13 mouse cellular contexts compared by ENCODE assay signal in genomic region chr9:66691683-66692305, GRCm38 (mm10). TPM values are rescaled to one million over a fixed set of nuclear protein-coding genes. Genes with fewer than 3 reads are reported as not detected.
DNase-seq lines count a peak whose midpoint lies in the region; ATAC-seq and TF ChIP-seq lines count a peak whose summit lies in the region.
"Had no signal": no experiment of that assay in that cellular context is flagged by ENCODE, and none has a peak within 500 bp of the region (broad histone marks: within the 10 kb centered on the region; RNA-seq: fewer than 3 reads in every experiment).

No protein-coding gene starts in this region.

- no peak overlapping the region for H3K9ac ChIP-seq in hindbrain, embryonic 16.5 days (ENCODE audit: low read depth, low read length)
- H3K9ac ChIP-seq in hindbrain, embryonic 13.5 days: no peak overlapping the region
- H3K9ac ChIP-seq: forebrain, embryonic 15.5 days had no signal

- H3K4me3 ChIP-seq in layer of hippocampus, adult 2 months: no peak overlapping the region
- no peak overlapping the region for H3K4me3 ChIP-seq in hindbrain, embryonic 16.5 days (ENCODE audit: low read length)
- no peak overlapping the region for H3K4me3 ChIP-seq in hindbrain, embryonic 13.5 days
- H3K4me3 ChIP-seq: forebrain, embryonic 15.5 days had no signal

- H3K4me1 ChIP-seq in hindbrain, embryonic 16.5 days (ENCODE audit: control insufficient read depth, insufficient read depth, low read depth, low read length): no peaks in the 10 kb centered on the region
- H3K4me1 ChIP-seq in hindbrain, embryonic 13.5 days (replicated peaks): no peaks in the 10 kb centered on the region
- H3K4me1 ChIP-seq: forebrain, embryonic 15.5 days had no signal

- H3K36me3 ChIP-seq in hindbrain, embryonic 16.5 days (ENCODE audit: control insufficient read depth, insufficient read depth, low read length): no peaks in the 10 kb centered on the region
- H3K36me3 ChIP-seq in hindbrain, embryonic 13.5 days: no peaks in the 10 kb centered on the region
- H3K36me3 ChIP-seq: forebrain, embryonic 15.5 days had no signal

- H3K27me3 ChIP-seq in hindbrain, embryonic 16.5 days (replicated peaks; ENCODE audit: control insufficient read depth, insufficient read depth, low read length): no peaks in the 10 kb centered on the region
- no peaks in the 10 kb centered on the region for H3K27me3 ChIP-seq in hindbrain, embryonic 13.5 days
- H3K27me3 ChIP-seq: forebrain, embryonic 15.5 days had no signal

- peak; percentile 67 for TF ChIP-seq CTCF in layer of hippocampus, adult 2 months (conservative IDR thresholded peaks at IDR 0.05)

- WGBS in hindbrain, embryonic 16.5 days: 78% methylated on average over 4 of the region's 4 CpGs
- 74% methylated on average over 4 of the region's 4 CpGs for WGBS in hindbrain, embryonic 13.5 days

- H3K27ac ChIP-seq in layer of hippocampus, adult 2 months: no peak overlapping the region
- H3K27ac ChIP-seq in hindbrain, embryonic 16.5 days (ENCODE audit: low read depth, low read length): no peak overlapping the region
- H3K27ac ChIP-seq in hindbrain, embryonic 13.5 days: no peak overlapping the region
- H3K27ac ChIP-seq: forebrain, embryonic 15.5 days had no signal

- DNase-seq in CD4-positive, CD25-positive, alpha-beta regulatory T cell, adult 2 months (ENCODE audit: low read depth, low spot score): peak; percentile 64
- no peak for DNase-seq in layer of hippocampus, adult 2 months (ENCODE audit: low spot score in 2 of 2)
- no peak for DNase-seq in layer of hippocampus, adult 9-10 months (ENCODE audit: low spot score)
- peak; percentile 37 for DNase-seq in CD4-positive helper T cell, adult 2 months (ENCODE audit: low read depth, low spot score)
- DNase-seq in naive thymus-derived CD4-positive, alpha-beta T cell, adult 2 months (ENCODE audit: low read depth): peak; percentile 54
- DNase-seq: cerebellum, adult 2 months; heart, postnatal 36 days; lung, adult 18-20 months had no signal

- no peak for ATAC-seq in CD4-positive, CD25-positive, alpha-beta regulatory T cell, adult 4 months
- ATAC-seq in hindbrain, embryonic 16.5 days: no peak
- no peak for ATAC-seq in hindbrain, embryonic 13.5 days (ENCODE audit: low FRiP score)
- ATAC-seq: forebrain, embryonic 15.5 days; midbrain, embryonic 16.5 days had no signal

- H3K9me3 ChIP-seq in hindbrain, embryonic 16.5 days (ENCODE audit: control insufficient read depth, low read length): no peaks in the 10 kb centered on the region
- H3K9me3 ChIP-seq in hindbrain, embryonic 13.5 days: no peaks in the 10 kb centered on the region
- H3K9me3 ChIP-seq: forebrain, embryonic 15.5 days had no signal

- H3K4me2 ChIP-seq in hindbrain, embryonic 16.5 days (ENCODE audit: low read length): no peak overlapping the region
- no peak overlapping the region for H3K4me2 ChIP-seq in hindbrain, embryonic 13.5 days
- H3K4me2 ChIP-seq: forebrain, embryonic 15.5 days had no signal

RNA-seq across cellular contexts. Expression of gene Car12, which starts 21.7 kb away (rescaled TPM):
- 10 to 100 TPM in 1 of 2 experiments, 1 to 10 TPM in 1; 7.5 to 11.4 TPM for polyA plus RNA-seq in CD4-positive, CD25-positive, alpha-beta regulatory T cell, adult 4 months (2017; shearing (Covaris generic))
- 10 to 100 TPM; 48.6 to 52.5 TPM for total RNA-seq in layer of hippocampus, adult 2 months (2021)
- polyA plus RNA-seq in hindbrain, embryonic 16.5 days (2015; fragmentation: Nextera tagmentation; extraction: Ambion mirVana): 8.3 and 9.0 TPM in 2 replicates
- 3.3 and 6.4 TPM in 2 replicates for polyA plus RNA-seq in hindbrain, embryonic 13.5 days (2015; fragmentation: Nextera tagmentation; extraction: Ambion mirVana)
- total RNA-seq: heart, postnatal 36 days had no signal

Comparison
In these comparisons a context has a peak if more than half of its experiments do, and no peak if none do; other contexts are left out.
1. DNase-seq: peak in CD4-positive, CD25-positive, alpha-beta regulatory T cell, adult 2 months (single experiment), CD4-positive helper T cell, adult 2 months (single experiment) and naive thymus-derived CD4-positive, alpha-beta T cell, adult 2 months (single experiment); none in layer of hippocampus, adult 2 months (0 of 2) and layer of hippocampus, adult 9-10 months (single experiment).